Mouse (Mus musculus): Measurements from ENCODE around the gene Wdfy2. TPM values are rescaled to one million over a fixed set of nuclear protein-coding genes. Genes with fewer than 3 reads are reported as not detected.

The Wdfy2 gene
- polyA plus RNA-seq, 1 experiment from 2014 or later, result 7.3 TPM

DNA sequence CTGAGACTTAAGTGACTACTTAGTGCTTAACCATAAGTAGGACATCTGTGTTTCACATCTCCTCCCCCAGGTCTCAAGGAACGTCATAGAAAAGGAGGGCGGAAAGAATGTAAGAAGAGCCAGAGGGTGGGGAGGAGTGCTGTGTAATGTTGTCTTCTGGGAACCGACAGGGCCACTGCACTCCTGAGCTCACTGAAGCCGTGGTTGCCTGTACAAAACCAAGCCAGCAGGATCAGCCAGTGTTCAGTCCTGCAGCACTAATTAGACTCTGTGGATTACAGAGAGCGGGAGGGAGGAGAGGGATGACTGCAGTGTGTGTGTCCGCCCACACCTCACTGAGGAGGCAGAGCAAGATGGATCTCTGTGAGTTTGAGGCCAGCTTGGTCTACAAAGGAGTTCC lies 13.5 kb downstream of the Wdfy2 start:
- Histone ChIP-seq H3K4me2 (no peak overlapping the region), H3K4me3 (replicated peaks) (no peak overlapping the region), H3K9ac (no peak overlapping the region), H3K9me3 (replicated peaks) (peaks cover 7% of the 10 kb centered on the region; the same call in 1 of the 2 replicates), H3K36me3 (peaks cover 5% of the 10 kb centered on the region; the same call in 1 of the 2 replicates), H3K4me1 (peaks cover 8% of the 10 kb centered on the region), H3K27ac (0 out of 2 replicates have a peak overlapping the region, but pooled peaks have one; percentile 18), H3K27me3 (no peaks in the 10 kb centered on the region)
- 33% methylated on average over 6 of the region's 6 CpGs for WGBS
- ATAC-seq (replicated peaks; ENCODE audit: low FRiP score), result peak; percentile 74

- no peak overlapping the region for H3K4me2 ChIP-seq
- 0 out of 2 replicates have a peak, but pooled peaks cover 6% of the 10 kb centered on the region for H3K4me1 ChIP-seq
- 67% methylated on average over 3 of the region's 3 CpGs for WGBS
- no peaks in the 10 kb centered on the region for H3K27me3 ChIP-seq
- H3K4me3 ChIP-seq (replicated peaks), result no peak overlapping the region
- H3K36me3 ChIP-seq, result peaks cover 5% of the 10 kb centered on the region; the same call in 1 of the 2 replicates
- peaks cover 7% of the 10 kb centered on the region; the same call in 1 of the 2 replicates for H3K9me3 ChIP-seq (replicated peaks)
- H3K27ac ChIP-seq, result no peak overlapping the region
- no peak overlapping the region for H3K9ac ChIP-seq
- ATAC-seq (replicated peaks; ENCODE audit: low FRiP score), result no peak
Measured at GRCm38 (mm10) chr14:62852840-62853239, 15.4 kb downstream of the Wdfy2 start.

DNA sequence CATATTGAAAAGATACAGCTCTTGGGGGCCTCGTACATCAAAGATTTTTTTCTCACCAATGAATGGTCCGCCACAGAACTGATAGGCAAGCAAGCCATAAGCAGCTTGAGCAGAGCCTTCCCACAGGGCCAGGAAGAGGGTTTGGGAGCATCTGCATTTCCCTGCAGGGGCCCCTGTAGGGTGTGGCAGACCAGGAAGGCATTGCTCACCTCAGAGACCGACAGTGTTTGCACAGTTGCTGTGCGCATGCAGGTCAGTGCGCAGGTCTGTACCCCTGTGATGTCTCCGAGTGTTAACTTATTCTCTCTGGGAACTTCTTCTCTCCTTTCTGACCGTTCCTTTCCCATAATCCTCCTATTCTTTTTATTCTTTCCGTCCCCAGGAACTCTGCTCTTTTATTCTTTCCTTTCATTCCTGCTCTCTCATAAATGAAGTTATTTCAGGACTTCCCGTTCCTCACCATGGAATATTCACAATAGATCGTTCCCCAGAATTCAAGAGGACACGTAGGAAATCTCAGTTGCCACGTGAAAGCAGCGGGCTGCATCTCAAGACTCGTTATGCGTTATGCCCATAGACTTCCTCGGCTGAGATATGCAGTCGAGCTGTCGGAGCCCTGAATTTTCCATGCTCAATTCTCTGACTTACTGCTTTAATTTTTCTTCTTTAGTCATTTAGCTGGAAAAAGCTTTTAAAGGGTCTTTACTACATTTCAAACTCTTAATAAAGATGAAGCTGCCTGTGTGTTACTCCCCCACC lies 17.8 kb downstream of the Wdfy2 start:
- H3K27me3 ChIP-seq, result no peaks in the 10 kb centered on the region
- WGBS, result 78% methylated on average over 18 of the region's 18 CpGs
- no peak overlapping the region for H3K4me2 ChIP-seq
- H3K4me3 ChIP-seq (replicated peaks), result no peak overlapping the region
- no peak overlapping the region for H3K9ac ChIP-seq
- H3K27ac ChIP-seq, result no peak overlapping the region
- H3K4me1 ChIP-seq, result 0 out of 2 replicates have a peak, but pooled peaks cover 6% of the 10 kb centered on the region
- ATAC-seq (replicated peaks; ENCODE audit: low FRiP score), result no peak
- H3K9me3 ChIP-seq (replicated peaks), result no peaks in the 10 kb centered on the region
- H3K36me3 ChIP-seq, result no peaks in the 10 kb centered on the region

DNA sequence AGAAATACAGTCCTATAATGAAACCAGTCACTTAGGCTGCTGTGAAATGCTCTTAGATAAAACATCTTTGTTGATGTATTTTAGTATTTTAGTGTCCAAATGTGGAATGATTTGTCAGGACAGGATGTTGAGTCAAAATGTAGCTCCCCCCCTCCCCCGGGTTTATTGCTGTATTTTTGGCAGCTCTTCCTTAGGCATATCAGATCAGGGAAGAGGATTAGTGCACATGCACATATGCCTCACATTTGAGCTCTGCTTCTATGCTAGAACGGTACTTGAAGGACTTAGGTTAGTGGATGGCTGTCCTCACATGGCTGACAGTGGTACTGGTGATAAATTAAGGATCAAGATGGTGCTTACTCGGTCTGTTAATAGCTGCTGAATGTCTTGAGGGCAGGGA lies 18.4 kb downstream of the Wdfy2 start:
- no peak overlapping the region for H3K27ac ChIP-seq
- no peak overlapping the region for H3K9ac ChIP-seq
- no peaks in the 10 kb centered on the region for H3K9me3 ChIP-seq (replicated peaks)
- H3K27me3 ChIP-seq, result no peaks in the 10 kb centered on the region
- ATAC-seq (replicated peaks; ENCODE audit: low FRiP score), result no peak
- no peak overlapping the region for H3K4me3 ChIP-seq (replicated peaks)
- no peak overlapping the region for H3K4me2 ChIP-seq
- 0 out of 2 replicates have a peak, but pooled peaks cover 5% of the 10 kb centered on the region for H3K4me1 ChIP-seq
- 57% methylated on average over 3 of the region's 3 CpGs for WGBS
- no peaks in the 10 kb centered on the region for H3K36me3 ChIP-seq

DNA sequence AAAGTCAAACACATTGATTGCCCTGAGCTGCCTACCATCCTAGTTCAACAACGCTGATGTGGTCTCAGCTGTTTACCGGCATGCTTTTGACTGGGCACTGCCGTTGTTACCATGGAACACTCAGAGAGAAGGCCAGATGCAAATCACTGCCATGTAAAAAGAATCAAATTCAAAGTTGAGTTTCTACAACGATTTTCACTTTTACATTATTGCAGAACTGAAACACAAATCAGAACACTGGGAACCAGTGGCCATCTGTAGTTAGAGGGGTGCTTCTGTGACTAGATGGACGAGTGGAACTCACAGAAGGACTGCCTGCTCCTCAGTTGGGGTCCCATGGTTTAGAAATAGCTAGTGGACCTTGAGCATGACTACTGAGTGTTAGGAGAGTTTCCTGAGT lies 19.0 kb downstream of the Wdfy2 start:
- no peak overlapping the region for H3K4me3 ChIP-seq (replicated peaks)
- H3K27ac ChIP-seq, result no peak overlapping the region
- H3K9me3 ChIP-seq (replicated peaks), result no peaks in the 10 kb centered on the region
- H3K4me1 ChIP-seq, result 0 out of 2 replicates have a peak, but pooled peaks cover 3% of the 10 kb centered on the region
- no peak overlapping the region for H3K4me2 ChIP-seq
- no peaks in the 10 kb centered on the region for H3K27me3 ChIP-seq
- WGBS, result 87% methylated on average over 5 of the region's 5 CpGs
- no peak overlapping the region for H3K9ac ChIP-seq
- ATAC-seq (replicated peaks; ENCODE audit: low FRiP score), result no peak
- H3K36me3 ChIP-seq, result no peaks in the 10 kb centered on the region

- Histone ChIP-seq H3K4me1 (no peaks in the 10 kb centered on the region), H3K27me3 (no peaks in the 10 kb centered on the region), H3K9me3 (replicated peaks) (no peaks in the 10 kb centered on the region), H3K4me2 (no peak overlapping the region), H3K36me3 (no peaks in the 10 kb centered on the region), H3K27ac (no peak overlapping the region), H3K9ac (no peak overlapping the region), H3K4me3 (replicated peaks) (no peak overlapping the region)
- no peak for ATAC-seq (replicated peaks; ENCODE audit: low FRiP score)
- 74% methylated on average over 4 of the region's 4 CpGs for WGBS
Measured at GRCm38 (mm10) chr14:62857879-62858278, 20.4 kb downstream of the Wdfy2 start.

DNA sequence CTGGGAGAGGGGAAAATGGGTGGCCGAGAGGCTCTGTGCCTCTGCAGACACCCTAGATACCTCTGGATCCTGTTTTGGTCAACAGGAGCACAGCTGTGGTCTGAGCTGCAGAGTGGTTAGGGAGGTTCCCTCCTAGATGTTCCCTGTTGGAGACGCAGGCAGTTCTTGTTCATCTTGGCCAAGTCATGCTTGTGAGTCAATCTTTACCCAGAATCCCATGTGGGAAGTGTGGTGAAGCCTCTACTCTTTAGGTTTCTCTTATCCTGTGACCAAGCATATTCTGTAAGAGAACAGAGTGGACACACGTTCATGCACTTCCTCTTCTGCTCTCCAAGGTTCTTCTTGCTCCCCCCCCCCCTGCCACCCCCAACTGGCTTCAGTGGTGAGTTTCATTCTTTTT lies 20.8 kb downstream of the Wdfy2 start:
- Histone ChIP-seq H3K4me3 (replicated peaks) (no peak overlapping the region), H3K9ac (no peak overlapping the region), H3K27me3 (no peaks in the 10 kb centered on the region), H3K27ac (no peak overlapping the region), H3K9me3 (replicated peaks) (no peaks in the 10 kb centered on the region), H3K4me1 (no peaks in the 10 kb centered on the region), H3K4me2 (no peak overlapping the region), H3K36me3 (no peaks in the 10 kb centered on the region)
- WGBS, result 84% methylated on average over 3 of the region's 3 CpGs
- no peak for ATAC-seq (replicated peaks; ENCODE audit: low FRiP score)

GRCm38 (mm10) chr14:62862564-62862963 lies 25.1 kb downstream of the Wdfy2 start:
- WGBS, result 80% methylated on average over 5 of the region's 5 CpGs
- no peak overlapping the region for H3K4me2 ChIP-seq
- no peaks in the 10 kb centered on the region for H3K9me3 ChIP-seq (replicated peaks)

DNA sequence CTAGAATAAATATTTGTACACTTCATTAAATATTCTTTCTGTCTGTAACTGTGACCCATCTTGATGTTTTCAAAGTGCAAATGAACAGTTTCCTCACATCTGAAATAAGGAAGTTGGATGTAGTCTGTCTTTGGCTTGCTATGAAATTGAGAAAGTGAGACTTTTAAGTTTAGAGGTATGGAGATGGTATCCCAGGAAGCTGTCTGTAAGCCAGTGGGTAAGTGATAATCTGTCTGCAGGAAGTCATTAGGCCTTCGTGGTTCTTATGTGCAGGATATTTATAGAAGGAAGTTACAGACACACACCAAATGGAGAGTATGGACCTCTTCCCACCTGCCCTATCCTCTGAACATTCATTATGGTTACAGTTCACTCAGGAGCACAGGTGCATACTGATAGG lies 26.8 kb downstream of the Wdfy2 start:
- H3K4me2 ChIP-seq, result no peak overlapping the region
- H3K27me3 ChIP-seq, result no peaks in the 10 kb centered on the region
- no peak for ATAC-seq (replicated peaks; ENCODE audit: low FRiP score)
- H3K9ac ChIP-seq, result no peak overlapping the region
- no peaks in the 10 kb centered on the region for H3K9me3 ChIP-seq (replicated peaks)
- H3K4me3 ChIP-seq (replicated peaks), result no peak overlapping the region
- 45% methylated on average over 1 of the region's 1 CpGs for WGBS
- no peaks in the 10 kb centered on the region for H3K36me3 ChIP-seq
- no peak overlapping the region for H3K27ac ChIP-seq
- peaks cover 10% of the 10 kb centered on the region; the same call in 1 of the 2 replicates for H3K4me1 ChIP-seq

More at GRCm38 (mm10) chr14:62862564-62862963, 25.1 kb downstream of the Wdfy2 start:
- H3K9ac ChIP-seq, result no peak overlapping the region
- no peaks in the 10 kb centered on the region for H3K36me3 ChIP-seq
- no peak for ATAC-seq (replicated peaks; ENCODE audit: low FRiP score)
- no peak overlapping the region for H3K4me3 ChIP-seq (replicated peaks)
- 0 out of 2 replicates have a peak, but pooled peaks cover 3% of the 10 kb centered on the region for H3K4me1 ChIP-seq
- H3K27ac ChIP-seq, result no peak overlapping the region
- H3K27me3 ChIP-seq, result no peaks in the 10 kb centered on the region

- Histone ChIP-seq H3K27me3 (no peaks in the 10 kb centered on the region), H3K9me3 (replicated peaks) (no peaks in the 10 kb centered on the region; the same call in 1 of the 2 replicates), H3K4me1 (peaks cover 10% of the 10 kb centered on the region; the same call in 1 of the 2 replicates), H3K4me2 (no peak overlapping the region), H3K9ac (no peak overlapping the region), H3K36me3 (peaks cover 6% of the 10 kb centered on the region; the same call in 1 of the 2 replicates), H3K4me3 (replicated peaks) (no peak overlapping the region), H3K27ac (peak overlapping the region; percentile 23; the same call in 1 of the 2 replicates)
- ATAC-seq (replicated peaks; ENCODE audit: low FRiP score), result no peak
- 77% methylated on average over 2 of the region's 2 CpGs for WGBS
Measured at GRCm38 (mm10) chr14:62865405-62865804, 27.9 kb downstream of the Wdfy2 start.

DNA sequence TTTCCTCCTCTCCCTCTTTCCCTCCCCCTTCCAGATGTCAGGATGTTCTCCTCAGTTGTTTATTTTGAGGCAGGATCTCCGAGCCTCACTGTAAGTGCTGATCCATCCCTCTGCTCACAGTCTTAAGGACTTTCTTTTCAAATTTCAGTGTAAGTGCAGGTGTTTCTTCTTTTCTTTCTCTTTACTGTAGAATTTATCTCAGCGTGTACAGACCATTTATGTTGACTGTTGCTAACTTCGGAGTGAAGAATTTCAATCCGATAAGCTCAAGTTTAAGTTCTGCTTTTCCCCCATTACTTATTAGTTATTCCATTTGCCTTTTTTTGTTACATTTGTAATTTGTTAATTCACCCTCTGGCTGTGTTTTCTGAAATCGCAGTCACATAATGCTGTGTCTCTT lies 29.6 kb downstream of the Wdfy2 start:
- H3K27ac ChIP-seq, result no peak overlapping the region
- no peak overlapping the region for H3K9ac ChIP-seq
- WGBS, result 76% methylated on average over 5 of the region's 5 CpGs
- no peak for ATAC-seq (replicated peaks; ENCODE audit: low FRiP score)
- H3K4me1 ChIP-seq, result peaks cover 10% of the 10 kb centered on the region; the same call in 1 of the 2 replicates
- H3K27me3 ChIP-seq, result no peaks in the 10 kb centered on the region
- H3K4me2 ChIP-seq, result no peak overlapping the region
- H3K9me3 ChIP-seq (replicated peaks), result peaks cover 6% of the 10 kb centered on the region
- peaks cover 11% of the 10 kb centered on the region for H3K36me3 ChIP-seq
- no peak overlapping the region for H3K4me3 ChIP-seq (replicated peaks)

DNA sequence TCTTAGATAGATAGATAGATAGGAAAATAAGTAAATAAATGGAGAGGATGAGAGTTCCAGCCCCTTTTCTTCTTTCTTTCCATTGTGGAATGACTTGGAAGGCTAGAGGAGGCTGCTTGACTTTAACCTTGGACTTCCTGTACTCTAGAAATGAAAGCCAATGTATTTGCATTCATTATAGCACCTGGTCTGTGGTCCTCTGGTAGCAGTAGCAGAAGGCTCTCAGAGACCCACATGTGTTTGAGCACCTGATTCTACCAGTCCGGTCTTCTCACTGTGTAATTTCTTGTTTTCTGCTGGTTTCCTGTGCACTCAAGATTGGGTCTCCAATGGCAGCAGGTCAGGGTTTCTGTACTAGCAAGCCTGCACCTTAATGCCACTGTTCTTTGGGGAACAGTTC lies 30.1 kb downstream of the Wdfy2 start:
- Histone ChIP-seq H3K36me3 (peaks cover 11% of the 10 kb centered on the region), H3K27me3 (no peaks in the 10 kb centered on the region), H3K9ac (no peak overlapping the region), H3K4me1 (peaks cover 10% of the 10 kb centered on the region; the same call in 1 of the 2 replicates), H3K4me2 (no peak overlapping the region), H3K4me3 (replicated peaks) (no peak overlapping the region), H3K27ac (no peak overlapping the region), H3K9me3 (replicated peaks) (peaks cover 6% of the 10 kb centered on the region)
- WGBS, result 89% methylated on average over 1 of the region's 1 CpGs
- ATAC-seq (replicated peaks; ENCODE audit: low FRiP score), result no peak
